Mouse (Mus musculus) heart, postnatal 0 days (tissue): Measurements from ENCODE around the gene Hoxb4. TPM values are rescaled to one million over a fixed set of nuclear protein-coding genes. Genes with fewer than 3 reads are reported as not detected.

ENCODE experiments used
- ATAC-seq: fragments of 200-750 bp; cut with Nextera tagmentation; 2 replicates; pipeline ENCODE4 v1.8.0; 2017; ENCODE audit warnings: low read depth, moderate number of reproducible peaks, moderate library complexity; ENCODE audit not compliant: insufficient read depth
- DNase-seq: peaks from one replicate; pipeline ENCODE4 v3.0.0-alpha.2; 2016; ENCODE audit warnings: low spot score
- H3K27ac ChIP-seq: fragments of 300-500 bp; sonication (generic); 2 replicates; pipeline ENCODE4 v1.5.1; 2014; ENCODE audit warnings: low read depth, mild to moderate bottlenecking
- H3K27me3 ChIP-seq: fragments of 300-500 bp; sonication (generic); 2 replicates; pipeline ENCODE4 v1.6.1; 2014; ENCODE audit warnings: low read length, mixed read lengths; ENCODE audit not compliant: control insufficient read depth, insufficient read depth
- H3K36me3 ChIP-seq: fragments of 300-500 bp; sonication (generic); replicated peaks from 2 replicates; pipeline ENCODE4 v1.6.1; 2014; ENCODE audit warnings: low read length, mixed read lengths; ENCODE audit not compliant: control insufficient read depth, insufficient read depth
- H3K4me1 ChIP-seq: fragments of 300-500 bp; sonication (generic); 2 replicates; pipeline ENCODE4 v1.6.1; 2014; ENCODE audit warnings: antibody characterized with exemption; ENCODE audit not compliant: control insufficient read depth, insufficient read depth
- H3K4me2 ChIP-seq: fragments of 300-500 bp; sonication (generic); 2 replicates; pipeline ENCODE4 v1.6.1; 2014; ENCODE audit warnings: low read depth, mild to moderate bottlenecking, low read length, moderate library complexity
- H3K4me3 ChIP-seq: fragments of 300-500 bp; sonication (generic); 2 replicates; pipeline ENCODE4 v1.5.1; 2014; ENCODE audit warnings: low read depth, low read length
- H3K9ac ChIP-seq: fragments of 300-500 bp; sonication (generic); replicated peaks from 2 replicates; pipeline ENCODE4 v1.6.1; 2014; ENCODE audit warnings: low read depth, low read length, mixed read lengths
- H3K9me3 ChIP-seq: fragments of 300-500 bp; sonication (generic); replicated peaks from 2 replicates; pipeline ENCODE4 v1.6.1; 2016; ENCODE audit warnings: low read length; ENCODE audit not compliant: control insufficient read depth
- CTCF ChIP-seq: IDR thresholded peaks from 2 replicates; pipeline ENCODE4 v1.5.1; 2016; ENCODE audit warnings: antibody characterized with exemption, control low read depth, low read depth
- EP300 ChIP-seq: IDR thresholded peaks from 2 replicates; pipeline ENCODE4 v1.6.1; 2016; ENCODE audit warnings: antibody characterized with exemption, low read depth
- WGBS: fragments of 180-500 bp; shearing (Covaris S2); extraction: QIAGEN DNeasy Blood & Tissue Kit; methylation state at CpG from one replicate; pipeline ENCODE4 v1.1.7; 2014; 5-methylcytosine and 5-hydroxymethylcytosine counted together
- polyA plus RNA-seq: library from polyadenylated mRNA; unstranded; fragments of >200 nt; fragmentation: Nextera tagmentation; extraction: Ambion mirVana; gene quantifications from 2 replicates; pipeline ENCODE4 v1.2.1, GENCODE M21; 2015
- total RNA-seq: library from RNA; depleted of rRNA; stranded (reverse); fragments of >200 nt; gene quantifications from 2 replicates; pipeline ENCODE4 v1.2.3, GENCODE M21; 2014; ENCODE audit warnings: low replicate concordance

Hoxb4 gene
- total and polyA plus RNA-seq, 2 experiments from 2014 or later = 0.19 to 2.3 TPM

GRCm38 (mm10) chr11:96303151-96304099 lies 14.6 kb upstream of the Hoxb4 start, which contains the start of gene Hoxb5:
Gene Hoxb5, plus strand, starts transcription at chr11:96303336.
- Histone ChIP-seq H3K27me3 (peaks cover 100% of the 10 kb centered on the region), H3K9me3 (no peaks in the 10 kb centered on the region), H3K27ac (no peak within 1 kb of the TSS), H3K4me2 (peak within 1 kb of the TSS; percentile 41), H3K4me3 (peak within 1 kb of the TSS; percentile 23), H3K4me1 (no peaks in the 10 kb centered on the region), H3K9ac (no peak within 1 kb of the TSS), H3K36me3 (no peaks in the 10 kb centered on the region)
- ATAC-seq (no peak), DNase-seq (no peak)
- WGBS = 1% methylated on average over 69 of the region's 69 CpGs
- TF ChIP-seq CTCF (peak; percentile 67), EP300 (no peak)

GRCm38 (mm10) chr11:96304381-96305195 lies 13.5 kb upstream of the Hoxb4 start:
- Histone ChIP-seq H3K4me2 (peak overlapping the region; percentile 41), H3K27ac (no peak overlapping the region), H3K9me3 (no peaks in the 10 kb centered on the region), H3K4me1 (no peaks in the 10 kb centered on the region), H3K36me3 (no peaks in the 10 kb centered on the region), H3K9ac (no peak overlapping the region), H3K27me3 (peaks cover 100% of the 10 kb centered on the region), H3K4me3 (peak overlapping the region; percentile 23)
- DNase-seq (no peak), ATAC-seq (no peak)
- no peak for TF ChIP-seq EP300
- no peak for TF ChIP-seq CTCF
- WGBS = 4% methylated on average over 38 of the region's 38 CpGs

GRCm38 (mm10) chr11:96305505-96306182 lies 12.4 kb upstream of the Hoxb4 start:
- DNase-seq (no peak), ATAC-seq (no peak)
- Histone ChIP-seq H3K4me2 (no peak overlapping the region), H3K9ac (no peak overlapping the region), H3K27ac (no peak overlapping the region), H3K9me3 (no peaks in the 10 kb centered on the region), H3K36me3 (no peaks in the 10 kb centered on the region), H3K4me3 (no peak overlapping the region), H3K4me1 (no peaks in the 10 kb centered on the region), H3K27me3 (peaks cover 100% of the 10 kb centered on the region)
- TF ChIP-seq CTCF (no peak), EP300 (no peak)
- WGBS = 60% methylated on average over 6 of the region's 6 CpGs

GRCm38 (mm10) chr11:96306183-96306907 lies 11.7 kb upstream of the Hoxb4 start:
- Histone ChIP-seq H3K36me3 (no peaks in the 10 kb centered on the region), H3K9me3 (no peaks in the 10 kb centered on the region), H3K27me3 (peaks cover 100% of the 10 kb centered on the region), H3K4me2 (no peak overlapping the region), H3K4me1 (no peaks in the 10 kb centered on the region), H3K27ac (no peak overlapping the region), H3K9ac (no peak overlapping the region), H3K4me3 (no peak overlapping the region)
- WGBS = 32% methylated on average over 7 of the region's 7 CpGs
- DNase-seq (no peak), ATAC-seq (no peak)
- TF ChIP-seq CTCF (no peak), EP300 (no peak)

GRCm38 (mm10) chr11:96306908-96307269 lies 11.2 kb upstream of the Hoxb4 start:
- ATAC-seq (no peak), DNase-seq (no peak)
- Histone ChIP-seq H3K9me3 (no peaks in the 10 kb centered on the region), H3K9ac (no peak overlapping the region), H3K4me1 (no peaks in the 10 kb centered on the region), H3K4me3 (no peak overlapping the region), H3K4me2 (no peak overlapping the region), H3K27me3 (peaks cover 100% of the 10 kb centered on the region), H3K27ac (no peak overlapping the region), H3K36me3 (no peaks in the 10 kb centered on the region)
- 24% methylated on average over 13 of the region's 13 CpGs for WGBS
- TF ChIP-seq CTCF (no peak), EP300 (no peak)
